Mouse (Mus musculus) neural tube, embryonic 11.5 days (tissue): Measurements from ENCODE around the gene Miip. TPM values are rescaled to one million over a fixed set of nuclear protein-coding genes. Genes with fewer than 3 reads are reported as not detected.
A peak's percentile ranks its signal among the peaks of the same experiment; 100 is the strongest.
"Not testable (repeated sequence)": the region's sequence is repeated elsewhere in the genome, so short reads cannot be mapped to it uniquely, and the experiment has no call there.

ENCODE experiments used
- ATAC-seq: fragments of 200-750 bp; cut with Nextera tagmentation; 2 replicates; pipeline ENCODE4 v1.8.0; 2017; ENCODE audit warnings: moderate number of reproducible peaks, mild to moderate bottlenecking, moderate TSS enrichment, moderate library complexity; ENCODE audit not compliant: insufficient read depth, low FRiP score, low TSS enrichment
- DNase-seq: peaks from one replicate; pipeline ENCODE4 v3.0.0-alpha.2; 2015; ENCODE audit warnings: low spot score
- H3K27ac ChIP-seq: fragments of 300-500 bp; sonication (generic); 2 replicates; pipeline ENCODE4 v1.5.1; 2014; ENCODE audit warnings: low read depth, mild to moderate bottlenecking, low read length
- H3K27me3 ChIP-seq: fragments of 300-500 bp; sonication (generic); 2 replicates; pipeline ENCODE4 v1.6.1; 2014; ENCODE audit warnings: mild to moderate bottlenecking, low read length, mixed read lengths; ENCODE audit not compliant: control insufficient read depth, insufficient read depth
- H3K36me3 ChIP-seq: fragments of 300-500 bp; sonication (generic); 2 replicates; pipeline ENCODE4 v1.6.1; 2014; ENCODE audit warnings: mild to moderate bottlenecking, low read length, moderate library complexity, mixed read lengths; ENCODE audit not compliant: control insufficient read depth, insufficient read depth
- H3K4me1 ChIP-seq: fragments of 300-500 bp; sonication (generic); 2 replicates; pipeline ENCODE4 v1.6.1; 2014; ENCODE audit warnings: low read length, mixed read lengths; ENCODE audit not compliant: control insufficient read depth, insufficient read depth
- H3K4me2 ChIP-seq: fragments of 300-500 bp; sonication (generic); 2 replicates; pipeline ENCODE4 v1.6.1; 2014; ENCODE audit warnings: low read depth, mild to moderate bottlenecking, moderate library complexity
- H3K4me3 ChIP-seq: fragments of 300-500 bp; sonication (generic); 2 replicates; pipeline ENCODE4 v1.5.1; 2014; ENCODE audit warnings: low read depth, low read length
- H3K9ac ChIP-seq: fragments of 300-500 bp; sonication (generic); 2 replicates; pipeline ENCODE4 v1.6.1; 2014; ENCODE audit warnings: mild to moderate bottlenecking, low read length
- H3K9me3 ChIP-seq: fragments of 300-500 bp; sonication (generic); 2 replicates; pipeline ENCODE4 v1.6.1; 2016; ENCODE audit warnings: low read length; ENCODE audit not compliant: control insufficient read depth
- WGBS: fragments of 180-500 bp; shearing (Covaris S2); extraction: QIAGEN DNeasy Blood & Tissue Kit; methylation state at CpG from one replicate; pipeline ENCODE4 v1.1.7; 2014; 5-methylcytosine and 5-hydroxymethylcytosine counted together
- polyA plus RNA-seq: library from polyadenylated mRNA; unstranded; fragments of >200 nt; fragmentation: Nextera tagmentation; extraction: Ambion mirVana; gene quantifications from 2 replicates; pipeline ENCODE4 v1.2.1, GENCODE M21; 2014

Miip gene
- polyA plus RNA-seq, 1 experiment from 2014 or later, result 37.2 TPM

DNA sequence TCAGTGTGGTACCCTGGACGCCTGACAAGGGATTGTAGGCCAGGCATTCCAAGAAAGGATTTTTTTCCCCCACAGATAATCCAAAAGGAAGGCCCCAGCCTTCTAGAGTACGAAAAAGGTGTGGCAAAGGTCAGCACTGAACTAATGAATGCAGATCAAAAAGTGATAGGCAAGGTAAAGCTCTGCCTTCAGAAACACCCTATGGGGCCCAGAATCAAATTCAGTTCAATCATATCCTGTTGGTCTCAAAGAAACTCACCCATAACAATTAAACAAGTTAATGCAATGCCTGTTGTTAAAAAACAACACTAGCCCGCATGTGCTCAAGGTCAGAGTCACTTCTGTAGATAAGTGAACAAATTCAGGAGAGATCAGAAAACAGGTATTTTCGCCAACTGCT is 44.2 kb downstream of the Miip start:
- H3K9me3 ChIP-seq, result peaks cover 20% of the 10 kb centered on the region; the same call in 1 of the 2 replicates
- H3K36me3 ChIP-seq, result peaks cover 15% of the 10 kb centered on the region
- WGBS, result 94% methylated on average over 4 of the region's 4 CpGs

DNA sequence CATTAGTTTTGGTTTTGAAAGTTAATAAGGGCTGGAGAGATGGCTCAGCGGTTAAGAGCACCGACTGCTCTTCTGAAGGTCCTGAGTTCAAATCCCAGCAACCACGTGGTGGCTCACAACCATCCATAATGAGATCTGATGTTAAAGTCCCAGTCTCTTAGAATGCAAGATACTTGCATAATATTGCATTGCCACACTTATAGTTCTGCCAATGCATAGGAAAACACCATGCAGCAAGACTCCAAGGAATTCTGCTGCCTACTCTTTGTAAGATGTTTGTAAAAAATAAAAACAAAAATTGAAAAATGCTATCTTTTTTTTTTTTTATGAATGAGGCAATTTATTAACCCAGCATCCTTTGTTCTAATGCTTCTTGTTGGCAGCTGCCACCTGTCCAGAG is 47.2 kb downstream of the Miip start:
- H3K4me2 ChIP-seq, H3K27ac ChIP-seq, DNase-seq, ATAC-seq, H3K9ac ChIP-seq, H3K36me3 ChIP-seq, H3K4me1 ChIP-seq, H3K4me3 ChIP-seq, H3K27me3 ChIP-seq: not testable (repeated sequence)
- WGBS, result 83% methylated on average over 3 of the region's 3 CpGs
- peaks cover 18% of the 10 kb centered on the region; the same call in 1 of the 2 replicates for H3K9me3 ChIP-seq

More for the DNA sequence above, 44.2 kb downstream of the Miip start:
- Histone ChIP-seq H3K4me2 (no peak overlapping the region), H3K27me3 (no peaks in the 10 kb centered on the region), H3K4me3 (no peak overlapping the region), H3K27ac (no peak overlapping the region), H3K4me1 (no peaks in the 10 kb centered on the region), H3K9ac (no peak overlapping the region)
- ATAC-seq (no peak), DNase-seq (no peak)

DNA sequence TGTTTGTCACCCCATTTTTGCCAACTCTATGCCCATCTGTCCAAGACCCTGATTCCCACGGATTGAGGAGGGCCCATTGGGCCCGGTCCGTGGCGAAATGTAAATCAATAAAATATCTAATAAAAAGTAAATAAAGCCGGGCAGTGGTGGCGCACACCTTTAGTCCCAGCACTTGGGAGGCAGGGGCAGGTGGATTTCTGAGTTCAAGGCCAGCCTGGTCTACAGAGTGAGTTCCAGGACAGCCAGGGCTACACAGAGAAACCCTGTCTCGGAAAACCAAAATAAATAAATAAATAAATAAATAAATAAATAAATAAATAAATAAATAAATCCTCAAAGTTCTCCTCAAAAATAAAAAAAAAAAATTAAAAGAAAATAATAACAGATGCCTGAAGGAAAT is 49.0 kb downstream of the Miip start:
- not testable (repeated sequence) for H3K4me3 ChIP-seq, H3K9me3 ChIP-seq, H3K27me3 ChIP-seq, H3K27ac ChIP-seq, DNase-seq, H3K4me2 ChIP-seq, H3K4me1 ChIP-seq, H3K36me3 ChIP-seq, H3K9ac ChIP-seq
- 0 out of 2 replicates have a peak, but pooled peaks have one; percentile 36 for ATAC-seq
- WGBS, result 85% methylated on average over 7 of the region's 7 CpGs

DNA sequence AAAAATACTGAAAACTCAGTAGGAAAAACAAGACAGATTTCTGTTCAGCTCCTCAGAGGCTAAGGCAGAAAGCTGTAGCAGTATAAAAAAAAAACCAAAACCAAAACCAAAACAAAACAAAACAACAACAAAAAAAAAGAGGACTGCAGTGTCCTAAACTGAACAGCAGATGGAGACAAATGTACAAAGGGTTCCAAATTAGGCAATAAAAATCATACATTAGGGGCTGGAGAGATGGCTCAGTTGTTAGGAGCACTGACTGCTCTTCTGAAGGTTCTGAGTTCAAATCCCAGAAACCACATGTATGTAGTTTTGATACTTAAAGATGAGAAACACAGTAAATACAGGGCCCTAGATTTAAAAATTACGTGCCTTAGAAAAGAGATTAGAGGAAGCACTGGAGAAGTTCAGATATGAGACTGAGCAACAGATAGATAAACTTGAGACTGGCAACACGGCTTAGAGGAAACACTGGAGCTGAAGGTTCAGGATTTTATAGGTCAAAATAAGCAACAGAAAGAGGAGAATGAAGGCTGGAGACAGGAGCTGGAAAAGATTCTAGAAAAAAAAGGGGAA is 53.9 kb downstream of the Miip start:
- ATAC-seq (no peak), DNase-seq (no peak)
- Histone ChIP-seq H3K27ac (no peak overlapping the region), H3K9me3 (no peaks in the 10 kb centered on the region), H3K4me3 (no peak overlapping the region), H3K4me1 (no peaks in the 10 kb centered on the region), H3K4me2 (no peak overlapping the region), H3K9ac (no peak overlapping the region), H3K27me3 (no peaks in the 10 kb centered on the region), H3K36me3 (no peaks in the 10 kb centered on the region)
- WGBS, result 83% methylated on average over 2 of the region's 2 CpGs

DNA sequence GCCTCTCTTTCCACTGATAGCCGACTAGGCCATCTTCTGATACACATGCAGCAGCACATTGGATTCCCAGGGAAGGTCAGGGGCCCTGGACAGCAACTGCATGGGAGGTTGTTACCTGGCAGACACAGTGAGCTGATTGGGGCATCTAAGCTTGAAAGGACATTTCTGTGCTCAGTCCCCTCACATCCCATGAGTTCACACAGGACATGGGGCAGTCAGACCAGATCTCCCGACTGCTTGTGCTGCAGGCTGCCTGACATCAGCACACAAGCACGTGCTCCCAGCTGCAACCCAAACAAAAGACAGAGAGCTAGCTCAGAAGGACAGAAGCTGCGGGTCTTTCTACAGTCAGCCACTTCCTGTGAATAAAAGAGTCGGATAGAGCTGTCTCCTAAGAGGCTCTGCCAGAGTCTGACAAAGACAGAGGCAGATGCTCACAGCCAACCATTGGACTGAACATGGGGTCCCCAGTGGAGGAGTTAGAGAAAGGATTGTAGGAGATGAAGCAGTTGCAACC is 55.3 kb downstream of the Miip start:
- Histone ChIP-seq H3K27ac (no peak overlapping the region), H3K4me3 (no peak overlapping the region), H3K4me2 (no peak overlapping the region), H3K9ac (no peak overlapping the region), H3K4me1 (no peaks in the 10 kb centered on the region), H3K9me3 (no peaks in the 10 kb centered on the region), H3K27me3 (no peaks in the 10 kb centered on the region), H3K36me3 (no peaks in the 10 kb centered on the region)
- DNase-seq (no peak), ATAC-seq (no peak)
- 43% methylated on average over 5 of the region's 5 CpGs for WGBS

Other genes with a start within 250 kb of the Miip start
- 3.1 and 3.6 TPM in 2 replicates for gene Zfp979, start 226.3 kb downstream of the Miip start, polyA plus RNA-seq
- gene Zfp534, start 166.3 kb downstream of the Miip start, polyA plus RNA-seq, result not detected in 2 replicates
- gene Zfp984, start 59.0 kb downstream of the Miip start, polyA plus RNA-seq, result 7.2 and 7.5 TPM in 2 replicates
- gene Zfp933, start 20.4 kb downstream of the Miip start, polyA plus RNA-seq, result 5.0 and 5.8 TPM in 2 replicates
- 12.7 and 15.4 TPM in 2 replicates for gene Fv1, start 163 bp upstream of the Miip start, polyA plus RNA-seq
- gene Mfn2, start 35.9 kb upstream of the Miip start, polyA plus RNA-seq, result 47.5 and 50.0 TPM in 2 replicates
- 33.2 and 35.2 TPM in 2 replicates for gene Plod1, start 68.0 kb upstream of the Miip start, polyA plus RNA-seq
- 19.7 and 20.6 TPM in 2 replicates for gene 2510039O18Rik, start 72.1 kb upstream of the Miip start, polyA plus RNA-seq
- 0.72 and 0.87 TPM in 2 replicates for gene Nppb, start 117.0 kb upstream of the Miip start, polyA plus RNA-seq
- 1.2 and 2.9 TPM in 2 replicates for gene Nppa, start 131.9 kb upstream of the Miip start, polyA plus RNA-seq
- 20.9 and 24.2 TPM in 2 replicates for gene Clcn6, start 170.0 kb upstream of the Miip start, polyA plus RNA-seq
- 22.0 and 22.7 TPM in 2 replicates for gene Mthfr, start 170.3 kb upstream of the Miip start, polyA plus RNA-seq
- 9.1 and 10.7 TPM in 2 replicates for gene Agtrap, start 219.2 kb upstream of the Miip start, polyA plus RNA-seq